Mouse (Mus musculus) midbrain, embryonic 12.5 days (tissue): Measurements from ENCODE around the gene Hmcn1. TPM values are rescaled to one million over a fixed set of nuclear protein-coding genes. Genes with fewer than 3 reads are reported as not detected.

Source experiments
- ATAC-seq: fragments of 200-750 bp; cut with Nextera tagmentation; 2 replicates; pipeline ENCODE4 v1.8.0; 2017; ENCODE audit warnings: low read depth, moderate TSS enrichment, moderate library complexity; ENCODE audit not compliant: low FRiP score
- H3K27ac ChIP-seq: fragments of 300-500 bp; sonication (generic); replicated peaks from 2 replicates; pipeline ENCODE4 v1.5.1; 2016; ENCODE audit warnings: mild to moderate bottlenecking
- H3K27me3 ChIP-seq: fragments of 300-500 bp; sonication (generic); 2 replicates; pipeline ENCODE4 v1.6.1; 2016; ENCODE audit warnings: mild to moderate bottlenecking
- H3K36me3 ChIP-seq: fragments of 300-500 bp; sonication (generic); 2 replicates; pipeline ENCODE4 v1.6.1; 2016
- H3K4me1 ChIP-seq: fragments of 300-500 bp; sonication (generic); 2 replicates; pipeline ENCODE4 v1.6.1; 2016
- H3K4me2 ChIP-seq: fragments of 300-500 bp; sonication (generic); replicated peaks from 2 replicates; pipeline ENCODE4 v1.6.1; 2016; ENCODE audit warnings: mild to moderate bottlenecking, moderate library complexity
- H3K4me3 ChIP-seq: fragments of 300-500 bp; sonication (generic); 2 replicates; pipeline ENCODE4 v1.5.1; 2016; ENCODE audit warnings: mild to moderate bottlenecking
- H3K9ac ChIP-seq: fragments of 300-500 bp; sonication (generic); replicated peaks from 2 replicates; pipeline ENCODE4 v1.6.1; 2016; ENCODE audit warnings: mild to moderate bottlenecking, moderate library complexity
- H3K9me3 ChIP-seq: fragments of 300-500 bp; sonication (generic); 2 replicates; pipeline ENCODE4 v1.6.1; 2016; ENCODE audit warnings: mild to moderate bottlenecking
- WGBS: fragments of 180-500 bp; shearing (Covaris S2); methylation state at CpG from one replicate; pipeline ENCODE4 v1.1.7; 2016; 5-methylcytosine and 5-hydroxymethylcytosine counted together
- polyA plus RNA-seq: library from polyadenylated mRNA; unstranded; fragments of >200 nt; fragmentation: Nextera tagmentation; extraction: Ambion mirVana; gene quantifications from 2 replicates; pipeline ENCODE4 v1.2.1, GENCODE M21; 2016

Gene Hmcn1
- polyA plus RNA-seq, 1 experiment from 2014 or later, result 6.5 TPM

DNA sequence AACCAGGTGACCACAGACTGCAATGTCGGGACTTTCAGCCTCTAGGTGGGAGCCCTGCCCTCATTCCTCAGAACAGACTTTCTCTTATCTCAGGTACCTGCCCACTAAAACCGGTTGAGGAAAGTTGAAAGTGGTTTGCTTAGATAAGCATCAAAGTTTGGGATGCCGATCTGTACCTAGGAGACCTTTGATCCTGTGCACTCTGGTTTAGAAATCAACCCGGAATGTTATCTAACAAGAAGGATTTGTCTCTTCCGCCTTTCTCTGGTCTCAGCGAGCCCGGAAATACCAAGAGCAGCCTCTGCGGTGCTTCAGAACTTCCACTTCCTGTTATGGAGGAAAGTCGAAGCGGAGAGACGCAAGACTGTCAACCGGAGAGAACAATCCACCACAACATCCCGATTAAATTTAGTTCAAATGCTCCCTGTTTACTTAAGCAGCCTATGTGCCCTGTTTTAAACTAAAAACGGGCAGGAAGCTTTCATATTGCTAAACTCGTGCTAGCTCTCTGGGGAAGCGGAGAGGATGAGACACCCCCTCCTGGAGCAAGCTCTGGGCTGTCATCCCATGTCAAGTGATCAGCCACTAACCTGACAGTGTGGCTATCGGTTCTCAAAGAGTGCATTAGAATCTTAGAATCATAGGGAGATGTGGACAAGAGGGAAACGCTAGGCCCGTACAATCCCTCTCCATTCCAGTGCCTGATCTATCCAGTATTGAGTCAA is 32.0 kb upstream of the Hmcn1 start:
- Histone ChIP-seq H3K4me1 (no peaks in the 10 kb centered on the region), H3K4me2 (no peak overlapping the region), H3K27me3 (no peaks in the 10 kb centered on the region), H3K9me3 (no peaks in the 10 kb centered on the region), H3K36me3 (no peaks in the 10 kb centered on the region), H3K9ac (no peak overlapping the region), H3K27ac (no peak overlapping the region), H3K4me3 (no peak overlapping the region)
- no peak for ATAC-seq
- 87% methylated on average over 19 of the region's 19 CpGs for WGBS

DNA sequence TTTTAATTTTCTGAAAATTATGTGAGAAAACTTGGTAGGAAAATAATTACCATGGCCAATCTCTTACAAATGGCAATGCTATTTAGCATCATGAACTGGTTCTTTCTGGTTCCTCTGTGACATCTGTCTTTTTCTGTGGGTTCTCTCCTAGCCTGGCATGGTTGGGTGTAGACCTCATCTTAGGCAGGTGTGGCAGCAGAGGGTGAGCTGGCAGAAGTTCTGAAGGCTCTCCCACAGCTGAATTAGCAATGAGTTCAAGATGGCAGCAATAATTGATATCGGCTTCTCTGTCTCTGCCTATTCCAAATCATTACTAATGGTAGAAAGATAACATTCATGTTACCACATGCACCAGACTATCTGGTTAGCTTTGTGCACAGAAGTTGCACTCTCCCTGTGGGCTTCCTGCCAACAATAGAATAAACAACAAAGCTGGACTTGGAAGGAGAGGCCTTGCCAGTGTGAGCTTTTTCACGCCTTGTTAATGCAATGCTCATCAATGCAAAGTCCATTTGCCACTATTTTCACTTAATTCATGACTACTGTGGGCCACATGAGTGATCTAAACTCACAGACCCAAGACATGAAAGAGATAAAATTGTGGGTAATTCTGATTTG is 26.1 kb upstream of the Hmcn1 start:
- Histone ChIP-seq H3K4me3 (no peak overlapping the region), H3K4me1 (no peaks in the 10 kb centered on the region), H3K9ac (no peak overlapping the region), H3K36me3 (no peaks in the 10 kb centered on the region), H3K9me3 (no peaks in the 10 kb centered on the region), H3K27me3 (no peaks in the 10 kb centered on the region), H3K4me2 (no peak overlapping the region), H3K27ac (no peak overlapping the region)
- no peak for ATAC-seq
- 85% methylated on average over 2 of the region's 2 CpGs for WGBS

DNA sequence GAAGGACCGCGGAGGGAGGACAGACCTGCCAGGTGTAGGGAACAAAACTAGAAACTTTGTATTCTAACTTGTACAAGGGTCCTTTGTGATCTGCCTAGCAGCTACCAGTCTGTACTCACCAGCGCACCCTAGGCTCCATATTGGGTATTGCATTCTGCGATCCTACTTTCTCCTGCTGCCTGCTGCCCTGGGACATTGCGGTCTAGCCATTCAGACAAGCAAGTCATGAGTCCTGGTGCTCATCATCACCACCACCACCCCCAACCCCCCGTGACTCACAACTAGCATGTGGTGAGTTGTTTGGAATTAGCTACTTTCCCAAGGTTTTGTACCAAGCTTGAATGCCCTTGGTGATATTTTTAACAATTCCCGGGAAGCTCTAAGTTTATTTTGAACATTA is 17.8 kb upstream of the Hmcn1 start:
- Histone ChIP-seq H3K9me3 (no peaks in the 10 kb centered on the region), H3K9ac (no peak overlapping the region), H3K4me1 (no peaks in the 10 kb centered on the region), H3K4me3 (no peak overlapping the region), H3K27me3 (no peaks in the 10 kb centered on the region), H3K4me2 (no peak overlapping the region), H3K36me3 (no peaks in the 10 kb centered on the region), H3K27ac (no peak overlapping the region)
- ATAC-seq, result peak; percentile 57
- 28% methylated on average over 7 of the region's 7 CpGs for WGBS

DNA sequence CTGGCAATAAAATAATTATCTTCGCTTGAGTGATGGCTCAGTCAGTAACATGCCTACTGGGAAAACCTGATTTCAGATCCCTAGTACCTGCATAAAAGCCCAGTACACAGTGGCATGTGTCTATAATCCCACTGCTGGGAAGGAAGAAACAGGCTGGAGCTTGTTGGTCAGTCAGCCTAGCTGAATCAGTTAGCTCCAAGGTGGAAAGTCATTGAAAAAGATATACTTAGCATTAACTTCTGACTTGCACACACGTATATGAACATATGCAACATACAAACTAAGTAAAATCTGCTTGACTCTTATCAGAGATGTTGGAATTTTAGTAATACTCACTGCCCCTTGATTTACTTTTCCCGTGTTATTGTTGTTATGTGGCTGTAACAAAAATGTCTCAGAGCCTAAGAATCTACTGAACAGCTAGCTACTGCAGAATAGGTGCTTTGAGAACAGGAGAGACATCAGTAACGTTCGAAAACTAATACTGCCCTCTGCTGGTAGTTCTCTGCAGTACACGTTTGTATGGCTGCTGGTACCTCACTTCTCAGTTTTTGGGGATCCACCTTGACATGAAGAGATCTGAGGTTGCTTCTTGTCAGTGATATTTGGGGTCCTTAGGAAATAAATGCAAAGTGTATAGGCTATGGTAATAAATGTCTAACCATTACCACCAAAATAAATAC is 16.0 kb upstream of the Hmcn1 start:
- Histone ChIP-seq H3K27ac (no peak overlapping the region), H3K27me3 (no peaks in the 10 kb centered on the region), H3K4me1 (no peaks in the 10 kb centered on the region), H3K36me3 (no peaks in the 10 kb centered on the region), H3K9me3 (no peaks in the 10 kb centered on the region), H3K4me2 (no peak overlapping the region), H3K9ac (no peak overlapping the region), H3K4me3 (no peak overlapping the region)
- 33% methylated on average over 6 of the region's 6 CpGs for WGBS
- peak; percentile 58; the same call in 1 of the 2 replicates for ATAC-seq

DNA sequence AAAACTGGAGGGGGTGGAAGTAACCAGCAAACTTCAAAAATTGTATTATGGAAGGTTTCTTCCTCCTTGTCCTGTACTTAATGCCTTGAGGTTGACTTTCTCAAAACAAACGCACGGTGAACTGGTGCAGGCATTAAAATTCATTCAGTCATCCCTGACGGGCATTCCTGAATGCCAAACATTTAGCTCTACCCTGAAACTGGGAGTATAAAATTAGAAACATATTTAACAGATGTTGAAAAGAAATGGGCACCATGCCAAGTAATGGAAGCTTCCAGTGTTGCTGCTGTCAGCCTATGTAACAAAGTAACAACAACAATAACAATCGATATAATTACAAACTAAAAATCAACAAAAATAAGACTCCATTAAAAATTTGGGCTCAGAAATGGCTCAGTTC is 14.5 kb upstream of the Hmcn1 start:
- H3K4me1 ChIP-seq, result no peaks in the 10 kb centered on the region
- H3K36me3 ChIP-seq, result no peaks in the 10 kb centered on the region
- WGBS, result 84% methylated on average over 4 of the region's 4 CpGs
- H3K27ac ChIP-seq, result no peak overlapping the region
- H3K4me3 ChIP-seq, result no peak overlapping the region
- H3K4me2 ChIP-seq, result no peak overlapping the region
- ATAC-seq, result no peak
- H3K27me3 ChIP-seq, result no peaks in the 10 kb centered on the region
- H3K9ac ChIP-seq, result no peak overlapping the region
- no peaks in the 10 kb centered on the region for H3K9me3 ChIP-seq

DNA sequence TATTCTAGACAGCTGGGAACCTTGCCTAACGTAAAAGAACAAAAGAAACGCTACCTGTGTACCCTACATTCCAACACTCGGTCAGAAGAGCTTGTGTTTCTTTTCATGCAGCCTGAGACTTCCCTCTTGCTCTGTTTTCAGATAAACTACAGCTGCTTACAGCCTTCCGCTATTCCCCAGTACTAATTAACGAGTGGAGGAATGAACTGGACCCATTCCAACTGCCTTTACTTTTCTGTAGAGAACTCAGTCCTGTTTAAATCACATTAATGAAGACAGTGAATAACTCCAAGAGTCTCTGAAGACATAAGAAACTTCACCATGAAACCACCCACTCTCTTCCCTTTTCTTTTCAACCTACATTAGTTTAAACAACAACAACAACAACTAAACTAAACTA is 10.8 kb upstream of the Hmcn1 start:
- no peak for ATAC-seq
- Histone ChIP-seq H3K4me2 (no peak overlapping the region), H3K27ac (no peak overlapping the region), H3K4me1 (no peaks in the 10 kb centered on the region), H3K9ac (no peak overlapping the region), H3K4me3 (no peak overlapping the region), H3K36me3 (no peaks in the 10 kb centered on the region), H3K27me3 (no peaks in the 10 kb centered on the region), H3K9me3 (no peaks in the 10 kb centered on the region)
- WGBS, result 84% methylated on average over 5 of the region's 5 CpGs

DNA sequence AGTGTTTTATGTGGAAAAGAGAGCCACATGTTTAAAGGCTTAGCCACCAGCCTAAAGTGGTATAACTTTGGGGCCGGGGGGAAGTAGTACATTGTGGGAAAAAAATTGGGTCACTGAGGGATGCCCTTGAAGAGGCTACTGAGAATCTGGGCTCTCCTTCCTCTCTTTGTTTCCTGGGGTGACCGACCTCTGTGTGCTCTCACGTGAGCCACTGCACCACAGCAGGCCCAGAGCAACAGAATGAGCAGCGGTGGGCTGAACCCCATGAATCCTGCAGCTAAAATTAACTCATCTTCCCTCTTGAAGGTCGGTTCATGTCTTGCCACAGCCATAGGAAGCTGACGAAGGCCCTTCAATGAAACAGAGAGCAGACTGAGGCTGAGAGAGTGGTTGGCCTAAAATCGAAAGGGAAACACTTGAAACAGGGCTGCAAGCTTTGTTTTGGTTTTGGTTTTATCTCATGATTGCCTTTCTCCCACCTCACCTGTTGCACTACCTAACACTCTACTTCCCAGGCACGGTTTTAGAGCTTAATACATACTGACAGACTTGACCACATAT is 8.7 kb upstream of the Hmcn1 start:
- 69% methylated on average over 8 of the region's 8 CpGs for WGBS
- Histone ChIP-seq H3K9me3 (no peaks in the 10 kb centered on the region), H3K27ac (no peak overlapping the region), H3K4me3 (no peak overlapping the region), H3K27me3 (no peaks in the 10 kb centered on the region), H3K36me3 (no peaks in the 10 kb centered on the region), H3K4me1 (no peaks in the 10 kb centered on the region), H3K4me2 (no peak overlapping the region), H3K9ac (no peak overlapping the region)
- ATAC-seq, result no peak

DNA sequence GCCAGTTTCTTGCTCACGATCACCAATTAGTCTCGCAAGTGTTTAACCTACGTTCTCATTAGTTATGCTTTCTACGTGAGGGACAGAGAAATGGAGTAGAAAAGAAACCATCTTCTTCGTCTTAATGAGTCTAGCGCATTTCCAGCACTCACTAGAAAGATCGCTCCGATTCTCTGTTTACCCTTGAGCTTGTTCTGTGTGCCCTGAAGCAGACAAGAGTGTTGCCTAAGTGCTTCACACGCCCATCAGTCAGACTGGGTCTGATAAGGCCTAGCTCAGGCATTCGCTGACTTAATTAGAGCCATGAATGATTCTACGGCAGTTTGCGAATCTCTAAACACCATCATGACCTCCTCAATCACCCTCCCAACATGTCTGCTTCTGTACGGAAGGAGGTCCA is 7.5 kb upstream of the Hmcn1 start:
- Histone ChIP-seq H3K27me3 (no peaks in the 10 kb centered on the region), H3K36me3 (no peaks in the 10 kb centered on the region), H3K4me3 (no peak overlapping the region), H3K9me3 (no peaks in the 10 kb centered on the region), H3K4me2 (no peak overlapping the region), H3K9ac (no peak overlapping the region), H3K27ac (no peak overlapping the region), H3K4me1 (no peaks in the 10 kb centered on the region)
- WGBS, result 84% methylated on average over 13 of the region's 13 CpGs
- ATAC-seq, result no peak

DNA sequence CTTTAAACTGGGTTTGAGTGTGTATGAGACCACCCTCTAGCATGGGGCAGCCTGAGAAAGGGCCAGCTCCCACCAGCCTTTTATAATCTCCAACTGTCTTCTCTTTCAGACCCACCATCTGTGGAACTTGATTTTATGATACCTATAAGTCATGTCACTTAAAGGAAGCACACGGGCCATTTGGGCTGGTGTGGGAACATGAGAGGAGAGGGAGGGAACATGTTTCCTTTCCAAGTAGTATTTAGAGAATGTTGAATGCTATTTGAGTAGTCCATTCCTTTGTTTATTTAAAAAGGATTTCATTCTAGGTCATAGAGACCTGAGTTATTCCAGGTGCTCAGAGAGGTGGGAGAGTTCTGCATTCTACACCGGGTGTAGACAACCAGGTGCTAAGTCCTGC is 1.4 kb upstream of the Hmcn1 start:
- peaks cover 14% of the 10 kb centered on the region for H3K4me1 ChIP-seq
- no peak for ATAC-seq
- 89% methylated on average over 2 of the region's 2 CpGs for WGBS

DNA sequence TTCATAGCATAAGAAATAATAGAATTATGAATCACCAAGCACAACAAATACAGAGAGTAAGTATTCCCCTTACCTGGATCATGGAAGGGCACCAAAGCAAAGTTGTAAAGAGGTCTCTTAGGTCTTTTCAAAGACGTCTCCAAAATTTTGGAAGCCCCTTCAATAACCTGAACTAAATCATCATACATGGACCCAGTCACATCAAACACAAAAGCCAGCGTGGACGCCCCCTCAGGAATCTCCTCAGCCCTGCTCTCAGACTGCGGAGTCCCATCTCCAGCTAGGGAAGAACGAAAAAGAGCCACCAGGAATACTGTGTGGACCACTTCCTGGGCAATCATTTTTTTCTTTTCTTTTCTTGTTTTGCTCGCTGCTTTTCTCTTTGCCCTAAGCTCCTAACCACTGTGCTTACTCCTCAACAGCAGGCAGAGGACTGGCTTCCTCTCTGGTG is 499 bp downstream of the Hmcn1 start:
- no peaks in the 10 kb centered on the region for H3K36me3 ChIP-seq
- WGBS, result under 1% methylated on average over 6 of the region's 6 CpGs
- no peak; the same call in 1 of the 2 replicates for ATAC-seq
- peak overlapping the region; percentile 91 for H3K4me2 ChIP-seq
- H3K4me1 ChIP-seq, result peaks cover 14% of the 10 kb centered on the region
- peaks cover 6% of the 10 kb centered on the region for H3K27me3 ChIP-seq
- H3K4me3 ChIP-seq, result peak overlapping the region; percentile 56
- peak overlapping the region; percentile 59 for H3K9ac ChIP-seq
- H3K27ac ChIP-seq, result 0 out of 2 replicates have a peak overlapping the region, but pooled peaks have one; percentile 15
- H3K9me3 ChIP-seq, result no peaks in the 10 kb centered on the region

More for the DNA sequence above, 1.4 kb upstream of the Hmcn1 start:
- Histone ChIP-seq H3K9ac (no peak overlapping the region), H3K27me3 (peaks cover 6% of the 10 kb centered on the region), H3K4me3 (no peak overlapping the region), H3K4me2 (no peak overlapping the region), H3K36me3 (no peaks in the 10 kb centered on the region), H3K27ac (no peak overlapping the region), H3K9me3 (no peaks in the 10 kb centered on the region)

DNA sequence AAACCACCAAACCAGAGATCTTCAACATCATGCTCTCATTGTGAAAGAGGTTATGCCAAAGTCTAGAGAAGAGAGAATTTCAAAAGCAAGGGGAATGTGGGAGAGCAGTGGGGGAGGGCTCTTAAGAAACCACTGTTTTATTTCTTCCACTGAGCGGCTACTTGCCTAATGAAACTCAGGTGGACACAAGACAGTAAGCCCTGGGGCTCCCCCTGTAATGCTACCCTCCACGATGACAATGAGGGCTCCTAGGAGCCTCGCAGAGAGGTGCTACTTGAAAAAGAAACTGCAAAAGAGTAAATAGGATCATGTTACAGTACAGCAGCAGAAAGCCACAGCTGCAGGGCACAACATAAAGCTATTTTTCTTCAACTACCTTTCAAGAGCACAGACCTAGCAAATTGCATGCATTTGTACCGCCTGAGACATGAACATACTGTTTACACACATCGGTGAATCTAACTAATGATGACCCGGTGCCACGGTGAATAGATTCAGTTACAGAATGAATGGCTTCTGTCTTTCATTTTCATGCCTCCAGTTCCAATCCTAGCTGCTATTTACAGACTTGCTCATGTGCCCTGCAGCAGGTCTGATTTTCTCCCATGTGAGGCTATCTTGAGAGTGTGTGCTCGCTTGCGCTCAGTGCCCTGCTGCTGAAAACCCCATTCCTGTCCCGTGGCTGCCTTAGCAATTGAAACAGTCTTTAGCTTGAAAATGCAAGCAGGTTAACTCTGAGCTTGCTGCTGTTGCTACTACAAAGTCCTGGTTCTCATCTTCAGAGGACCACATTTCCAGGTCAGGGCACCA is 1.3 kb downstream of the Hmcn1 start:
- Histone ChIP-seq H3K36me3 (no peaks in the 10 kb centered on the region), H3K9me3 (no peaks in the 10 kb centered on the region), H3K9ac (no peak overlapping the region; the same call in 1 of the 2 replicates), H3K4me3 (peak overlapping the region; percentile 56), H3K27ac (no peak overlapping the region), H3K4me2 (peak overlapping the region; percentile 91), H3K4me1 (peaks cover 14% of the 10 kb centered on the region), H3K27me3 (peaks cover 6% of the 10 kb centered on the region)
- WGBS, result 6% methylated on average over 10 of the region's 10 CpGs
- ATAC-seq, result no peak
